Comparison of ENCODE assay signal across 27 mouse cellular contexts in genomic region chr2:72874533-72874932, GRCm38 (mm10).
DNase-seq lines count a peak whose midpoint lies in the region; ATAC-seq and TF ChIP-seq lines count a peak whose summit lies in the region.
"Had no signal": no experiment of that assay in that cellular context is flagged by ENCODE, and none has a peak within 500 bp of the region (broad histone marks: within the 10 kb centered on the region; RNA-seq: fewer than 3 reads in every experiment).

No protein-coding gene starts in this region.

- ATAC-seq in activated CD4-positive, CD25-positive, alpha-beta regulatory T cell, adult 4 months = peak; percentile 50
- ATAC-seq: forebrain, embryonic 13.5 days; liver, embryonic 12.5 days had no signal

- intact Hi-C loops in left cerebral cortex, postnatal 36 days (cut with DNase I) = no loop called here

- peak; percentile 33 to 56 for DNase-seq in CD8-positive naive resting alpha-beta T cell, adult 2 months (ENCODE audit: low read depth in 2 of 2, low spot score in 2 of 2)
- DNase-seq in thymus, postnatal 0 days (ENCODE audit: low spot score) = peak; percentile 58
- no peak for DNase-seq in layer of hippocampus, adult 2 months (ENCODE audit: low spot score in 2 of 2)
- DNase-seq in cerebellum, adult 9-11 months = no peak
- DNase-seq in layer of hippocampus, adult 11-12 months (ENCODE audit: low spot score) = no peak
- no peak for DNase-seq in left cerebral cortex, postnatal 36 days (ENCODE audit: low spot score in 2 of 2)
- DNase-seq: adrenal gland, postnatal 10 days; cerebellum, adult 18-20 months; cerebellum, postnatal 36 days; embryo, embryonic 11 days; gastrocnemius, adult 2 months; heart, postnatal 10 days; kidney, adult 18-20 months; kidney, postnatal 10 days; layer of hippocampus, postnatal 36 days; lung, adult 2 months; lung, postnatal 14 days; spleen, adult 18-20 months had no signal

- TF ChIP-seq CTCF in layer of hippocampus, adult 2 months (conservative IDR thresholded peaks at IDR 0.05) = no peak

- H3K4me3 ChIP-seq in layer of hippocampus, adult 2 months = no peak overlapping the region
- H3K4me3 ChIP-seq: embryonic facial prominence, embryonic 13.5 days; erythroblast, embryonic 14.5 days; forebrain, embryonic 13.5 days; gastrocnemius, adult 2 months; heart, embryonic 12.5 days; hindbrain, embryonic 10.5 days; limb, embryonic 13.5 days; liver, embryonic 12.5 days; neural tube, embryonic 15.5 days had no signal

- H3K27ac ChIP-seq in layer of hippocampus, adult 2 months = no peak overlapping the region
- H3K27ac ChIP-seq: embryonic facial prominence, embryonic 13.5 days; forebrain, embryonic 13.5 days; gastrocnemius, adult 2 months; hindbrain, embryonic 10.5 days; limb, embryonic 13.5 days; liver, embryonic 12.5 days; neural tube, embryonic 15.5 days had no signal

Comparison
In these comparisons a context has a peak if more than half of its experiments do, and no peak if none do; other contexts are left out.
1. DNase-seq: peak in CD8-positive naive resting alpha-beta T cell, adult 2 months (2 of 2) and thymus, postnatal 0 days (single experiment); none in layer of hippocampus, adult 2 months (0 of 2), cerebellum, adult 9-11 months (single experiment), layer of hippocampus, adult 11-12 months (single experiment) and left cerebral cortex, postnatal 36 days (0 of 2).